Mouse (Mus musculus) hindbrain, embryonic 12.5 days (tissue): ENCODE data around the gene Usp21. TPM values are rescaled to one million over a fixed set of nuclear protein-coding genes. Genes with fewer than 3 reads are reported as not detected.
"Not testable (repeated sequence)": the region's sequence is repeated elsewhere in the genome, so short reads cannot be mapped to it uniquely, and the experiment has no call there.

ENCODE experiments used
- ATAC-seq: fragments of 200-750 bp; cut with Nextera tagmentation; 2 replicates; pipeline ENCODE4 v1.8.0; 2017; ENCODE audit warnings: moderate TSS enrichment; ENCODE audit not compliant: low FRiP score
- H3K27ac ChIP-seq: fragments of 300-500 bp; sonication (generic); 2 replicates; pipeline ENCODE4 v1.5.1; 2016; ENCODE audit warnings: mild to moderate bottlenecking
- H3K27me3 ChIP-seq: fragments of 300-500 bp; sonication (generic); 2 replicates; pipeline ENCODE4 v1.6.1; 2016; ENCODE audit warnings: mild to moderate bottlenecking
- H3K36me3 ChIP-seq: fragments of 300-500 bp; sonication (generic); 2 replicates; pipeline ENCODE4 v1.6.1; 2016; ENCODE audit warnings: mild to moderate bottlenecking
- H3K4me1 ChIP-seq: fragments of 300-500 bp; sonication (generic); 2 replicates; pipeline ENCODE4 v1.6.1; 2016
- H3K4me2 ChIP-seq: fragments of 300-500 bp; sonication (generic); replicated peaks from 2 replicates; pipeline ENCODE4 v1.6.1; 2016; ENCODE audit warnings: mild to moderate bottlenecking
- H3K4me3 ChIP-seq: fragments of 300-500 bp; sonication (generic); 2 replicates; pipeline ENCODE4 v1.5.1; 2016; ENCODE audit warnings: mild to moderate bottlenecking
- H3K9ac ChIP-seq: fragments of 300-500 bp; sonication (generic); 2 replicates; pipeline ENCODE4 v1.6.1; 2016; ENCODE audit warnings: mild to moderate bottlenecking, moderate library complexity
- H3K9me3 ChIP-seq: fragments of 300-500 bp; sonication (generic); replicated peaks from 2 replicates; pipeline ENCODE4 v1.6.1; 2016; ENCODE audit warnings: mild to moderate bottlenecking
- WGBS: fragments of 180-500 bp; shearing (Covaris S2); methylation state at CpG from one replicate; pipeline ENCODE4 v1.1.7; 2016; 5-methylcytosine and 5-hydroxymethylcytosine counted together
- polyA plus RNA-seq: library from polyadenylated mRNA; unstranded; fragments of >200 nt; fragmentation: Nextera tagmentation; extraction: Ambion mirVana; gene quantifications from 2 replicates; pipeline ENCODE4 v1.2.1, GENCODE M21; 2016

The Usp21 gene
- polyA plus RNA-seq, result 114 and 117 TPM in 2 replicates

DNA sequence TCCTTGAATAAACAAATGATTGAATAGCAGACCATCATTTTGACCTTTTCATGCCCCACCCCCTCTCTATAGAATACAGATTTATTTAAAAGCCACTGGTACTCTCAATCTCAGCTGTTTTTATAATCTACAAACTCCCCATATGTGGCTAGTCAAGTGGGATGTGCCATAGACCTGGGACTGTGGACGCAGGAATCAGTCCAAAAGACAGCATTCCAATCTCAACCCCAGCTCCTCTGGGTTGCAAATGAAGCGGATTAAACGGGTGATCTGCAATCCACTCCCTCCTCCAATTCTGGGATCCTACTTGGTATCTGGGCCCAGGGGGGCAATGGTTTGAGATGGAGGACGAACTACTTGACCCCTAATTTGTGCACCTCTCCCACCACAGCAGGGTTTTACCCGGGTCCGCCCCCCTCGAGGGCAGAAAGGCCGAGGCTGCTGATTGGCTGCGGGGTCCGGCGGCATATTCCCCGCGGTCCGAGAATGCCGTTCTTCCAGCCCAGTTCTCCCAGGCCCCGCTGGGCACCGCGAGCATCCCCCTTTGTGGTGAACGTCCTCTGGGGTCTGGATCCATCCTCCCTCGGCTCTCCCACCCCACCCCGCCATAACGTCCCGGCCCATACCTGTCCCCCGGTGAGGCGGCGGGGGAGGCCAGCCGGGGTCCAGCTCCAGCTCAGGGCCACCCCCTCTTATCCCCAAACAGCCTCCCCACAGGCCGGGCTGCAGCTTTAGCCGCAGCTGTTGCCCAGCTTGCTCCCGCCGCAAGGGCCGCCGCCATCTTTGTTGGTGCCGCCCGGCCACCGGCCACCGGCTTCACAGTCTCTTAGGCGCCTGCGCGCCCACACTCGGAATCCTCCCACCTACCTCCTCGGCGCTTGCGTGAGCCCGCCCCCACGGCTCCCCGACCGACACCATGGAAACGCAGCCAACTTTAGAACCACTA lies at the start of gene Usp21:
Gene Usp21 (minus strand): TSS at position 856 of the 946 bp plus-strand sequence.
- peak; percentile 95 for ATAC-seq

GRCm38 (mm10) chr1:171330216-171330560 lies 42.4 kb upstream of the Usp21 start:
- under 1% methylated on average over 4 of the region's 4 CpGs for WGBS
- Histone ChIP-seq H3K4me1 (peaks cover 37% of the 10 kb centered on the region), H3K9me3 (no peaks in the 10 kb centered on the region), H3K27ac (peak overlapping the region; percentile 99), H3K27me3 (no peaks in the 10 kb centered on the region), H3K4me3 (peak overlapping the region; percentile 77), H3K9ac (peak overlapping the region; percentile 91), H3K4me2 (peak overlapping the region; percentile 81), H3K36me3 (peaks cover 4% of the 10 kb centered on the region; the same call in 1 of the 2 replicates)
- ATAC-seq, result 0 out of 2 replicates have a peak, but pooled peaks have one; percentile 20

More for the DNA sequence above, at the start of gene Usp21:
- Histone ChIP-seq H3K4me1 (peaks cover 26% of the 10 kb centered on the region), H3K4me3 (peak within 1 kb of the TSS; percentile 64), H3K27me3 (no peaks in the 10 kb centered on the region), H3K9ac (peak within 1 kb of the TSS; percentile 80), H3K36me3 (peaks cover 50% of the 10 kb centered on the region), H3K4me2 (peak within 1 kb of the TSS; percentile 62), H3K27ac (peak within 1 kb of the TSS; percentile 96), H3K9me3 (no peaks in the 10 kb centered on the region)
- under 1% methylated on average over 42 of the region's 49 CpGs for WGBS

DNA sequence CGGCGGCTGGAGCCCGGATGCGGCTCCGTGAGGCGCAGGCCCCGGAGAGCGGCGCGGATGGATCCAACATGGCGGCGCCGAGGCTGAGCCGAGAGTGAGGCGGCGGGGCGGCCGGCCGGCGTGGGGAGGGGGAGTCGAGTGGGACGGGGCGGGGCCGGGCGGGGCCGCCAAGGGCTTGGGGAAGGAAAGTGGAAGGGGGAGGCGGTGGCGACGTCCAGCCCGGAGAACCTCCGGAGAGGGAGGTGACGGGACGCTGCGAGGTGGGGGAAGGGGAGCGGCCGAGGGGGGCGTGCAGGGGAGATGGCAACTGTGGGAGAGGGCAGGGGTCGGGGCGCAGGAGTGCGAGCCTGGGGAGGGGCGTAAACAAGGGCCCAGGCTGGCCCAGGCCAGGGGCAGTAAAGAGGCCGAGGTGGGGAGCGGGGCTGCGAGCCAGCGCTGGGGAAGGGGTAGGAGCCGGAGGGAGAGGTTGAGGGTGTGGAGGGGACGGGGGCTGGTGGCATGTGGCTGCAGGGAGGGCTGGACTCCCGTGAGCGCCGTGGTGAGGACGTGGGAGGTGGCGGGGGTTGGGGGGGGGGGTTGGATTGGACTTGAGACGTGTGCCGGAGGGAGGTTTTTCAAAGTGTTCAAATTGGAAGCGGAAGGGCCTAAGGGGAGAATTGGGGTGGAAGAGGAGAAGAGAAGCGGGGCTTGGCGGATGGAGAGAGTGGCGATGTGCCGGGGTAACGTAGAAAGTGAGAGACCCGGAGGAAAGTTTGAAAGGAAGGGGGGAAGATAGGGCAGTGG lies 41.8 kb upstream of the Usp21 start:
- 2% methylated on average over 44 of the region's 61 CpGs for WGBS
- peak overlapping the region; percentile 91 for H3K9ac ChIP-seq
- H3K36me3 ChIP-seq, result peaks cover 4% of the 10 kb centered on the region; the same call in 1 of the 2 replicates
- peaks cover 37% of the 10 kb centered on the region for H3K4me1 ChIP-seq
- H3K4me3 ChIP-seq, result peak overlapping the region; percentile 77
- peak overlapping the region; percentile 81 for H3K4me2 ChIP-seq
- no peaks in the 10 kb centered on the region for H3K9me3 ChIP-seq
- ATAC-seq, result peak; percentile 90
- H3K27ac ChIP-seq, result peak overlapping the region; percentile 99
- no peaks in the 10 kb centered on the region for H3K27me3 ChIP-seq

GRCm38 (mm10) chr1:171328839-171329432 lies 41.1 kb upstream of the Usp21 start, which contains the start of gene Dedd:
Gene Dedd, plus strand, starts transcription at chr1:171329145.
- Histone ChIP-seq H3K4me2 (peak within 1 kb of the TSS; percentile 81), H3K36me3 (peaks cover 4% of the 10 kb centered on the region; the same call in 1 of the 2 replicates), H3K27me3 (no peaks in the 10 kb centered on the region), H3K27ac (peak within 1 kb of the TSS; percentile 99), H3K9me3 (no peaks in the 10 kb centered on the region), H3K9ac (peak within 1 kb of the TSS; percentile 91), H3K4me3 (peak within 1 kb of the TSS; percentile 77), H3K4me1 (peaks cover 37% of the 10 kb centered on the region)
- ATAC-seq, result peak; percentile 96
- under 1% methylated on average over 38 of the region's 48 CpGs for WGBS

GRCm38 (mm10) chr1:171328244-171328643 lies 40.5 kb upstream of the Usp21 start:
- Histone ChIP-seq H3K9me3 (no peaks in the 10 kb centered on the region), H3K4me3 (peak overlapping the region; percentile 77), H3K9ac (peak overlapping the region; percentile 91), H3K4me2 (peak overlapping the region; percentile 81), H3K27me3 (no peaks in the 10 kb centered on the region), H3K4me1 (peaks cover 33% of the 10 kb centered on the region), H3K36me3 (no peaks in the 10 kb centered on the region), H3K27ac (peak overlapping the region; percentile 99)
- ATAC-seq, result no peak
- 37% methylated on average over 9 of the region's 9 CpGs for WGBS

DNA sequence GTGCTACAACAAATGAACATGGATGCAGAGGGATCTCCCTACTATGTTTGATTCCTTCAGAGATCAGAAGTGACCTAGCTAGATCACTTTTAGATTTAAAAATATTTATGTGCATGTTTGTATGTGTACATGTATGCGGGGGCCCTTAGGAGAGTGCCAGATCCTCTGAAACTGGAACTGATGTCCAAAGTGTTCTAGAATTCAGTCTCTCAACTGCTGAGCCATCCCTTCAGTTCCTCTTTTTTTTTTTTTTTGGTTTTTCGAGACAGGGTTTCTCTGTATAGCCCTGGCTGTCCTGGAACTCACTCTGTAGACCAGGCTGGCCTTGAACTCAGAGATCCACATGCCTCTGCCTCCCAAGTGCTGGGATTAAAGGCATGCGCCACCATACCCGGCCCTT lies 38.8 kb upstream of the Usp21 start:
- peaks cover 28% of the 10 kb centered on the region for H3K4me1 ChIP-seq
- not testable (repeated sequence) for H3K27me3 ChIP-seq, ATAC-seq, H3K9ac ChIP-seq, H3K9me3 ChIP-seq, H3K4me2 ChIP-seq, H3K27ac ChIP-seq, H3K4me3 ChIP-seq, H3K36me3 ChIP-seq
- 96% methylated on average over 4 of the region's 4 CpGs for WGBS

DNA sequence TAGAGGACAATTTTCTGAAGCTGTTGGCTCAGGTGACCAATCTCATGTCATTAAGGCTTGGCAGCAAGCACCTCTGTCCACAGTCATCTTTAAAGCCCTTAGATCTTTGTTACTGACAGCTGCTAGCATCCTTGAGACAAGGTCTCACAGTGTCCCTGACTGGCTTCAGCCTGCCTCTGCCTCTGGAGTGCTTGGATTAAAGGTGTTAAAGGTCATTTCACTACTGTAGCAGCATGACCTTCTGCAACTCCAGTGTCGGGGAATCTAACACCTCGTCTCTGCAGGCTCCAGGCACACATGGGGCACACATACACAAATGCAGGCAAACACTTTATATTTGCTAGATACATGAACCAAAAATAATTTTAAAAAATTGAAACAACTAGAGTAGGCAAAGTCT lies 37.8 kb upstream of the Usp21 start:
- peaks cover 19% of the 10 kb centered on the region for H3K4me1 ChIP-seq
- no peaks in the 10 kb centered on the region for H3K9me3 ChIP-seq
- H3K4me2 ChIP-seq, result no peak overlapping the region
- WGBS, result 78% methylated on average over 2 of the region's 2 CpGs
- H3K4me3 ChIP-seq, result no peak overlapping the region
- no peak overlapping the region for H3K9ac ChIP-seq
- H3K36me3 ChIP-seq, result no peaks in the 10 kb centered on the region
- no peaks in the 10 kb centered on the region for H3K27me3 ChIP-seq
- no peak for ATAC-seq
- H3K27ac ChIP-seq, result no peak overlapping the region

GRCm38 (mm10) chr1:171322012-171322411 lies 34.2 kb upstream of the Usp21 start:
- Histone ChIP-seq H3K27me3 (no peaks in the 10 kb centered on the region), H3K27ac (no peak overlapping the region), H3K9ac (no peak overlapping the region), H3K36me3 (no peaks in the 10 kb centered on the region), H3K4me2 (no peak overlapping the region), H3K9me3 (no peaks in the 10 kb centered on the region), H3K4me1 (no peaks in the 10 kb centered on the region; the same call in 1 of the 2 replicates), H3K4me3 (no peak overlapping the region)
- 0 out of 2 replicates have a peak, but pooled peaks have one; percentile 46 for ATAC-seq
- 74% methylated on average over 1 of the region's 1 CpGs for WGBS

DNA sequence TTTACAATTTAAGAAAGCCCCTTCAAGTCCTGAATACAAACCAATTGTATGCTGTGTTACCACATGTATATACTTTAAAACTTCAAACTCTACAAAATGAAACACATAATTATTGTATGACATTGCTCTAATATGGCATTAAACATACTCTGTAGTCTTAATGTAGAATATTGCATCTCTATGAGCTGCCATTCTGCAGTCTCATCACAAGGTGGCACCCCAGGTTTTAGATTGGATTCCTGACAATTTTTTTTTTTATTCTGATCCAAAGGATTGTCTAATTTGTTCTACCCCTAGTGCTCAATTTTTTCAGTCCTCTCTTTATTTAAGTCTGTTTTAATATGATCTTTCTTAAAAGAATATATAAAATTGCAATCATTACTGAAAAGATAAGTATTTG lies 33.6 kb upstream of the Usp21 start:
- Histone ChIP-seq H3K4me1 (no peaks in the 10 kb centered on the region), H3K4me3 (no peak overlapping the region), H3K9me3 (no peaks in the 10 kb centered on the region), H3K27me3 (no peaks in the 10 kb centered on the region), H3K9ac (no peak overlapping the region), H3K4me2 (no peak overlapping the region), H3K36me3 (no peaks in the 10 kb centered on the region), H3K27ac (no peak overlapping the region)
- no peak for ATAC-seq

DNA sequence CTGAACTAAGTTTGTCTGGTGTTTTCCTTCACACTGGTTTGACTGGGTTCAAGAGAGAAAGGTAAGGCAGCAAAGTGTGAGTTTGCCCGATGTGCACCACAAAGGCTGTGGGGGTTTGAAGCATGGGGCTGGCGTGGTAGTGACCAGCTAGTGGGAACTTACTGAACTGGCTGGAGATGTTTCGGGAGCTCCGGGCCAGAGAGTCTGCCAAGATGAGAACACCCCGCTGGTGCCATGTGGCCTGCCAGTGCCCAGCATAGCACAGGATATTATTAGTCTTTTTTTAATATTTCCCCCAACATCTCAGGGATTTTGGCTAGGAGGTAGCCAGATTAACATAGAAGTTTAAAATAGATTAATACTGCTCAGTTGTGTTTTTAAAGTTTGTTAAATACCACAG lies 32.4 kb upstream of the Usp21 start:
- no peak overlapping the region for H3K4me3 ChIP-seq
- H3K9me3 ChIP-seq, result no peaks in the 10 kb centered on the region
- WGBS, result 17% methylated on average over 5 of the region's 5 CpGs
- H3K4me2 ChIP-seq, result no peak overlapping the region; the same call in 1 of the 2 replicates
- no peaks in the 10 kb centered on the region for H3K27me3 ChIP-seq
- H3K4me1 ChIP-seq, result no peaks in the 10 kb centered on the region
- no peak for ATAC-seq
- H3K27ac ChIP-seq, result no peak overlapping the region
- H3K9ac ChIP-seq, result 0 out of 2 replicates have a peak overlapping the region, but pooled peaks have one; percentile 18
- H3K36me3 ChIP-seq, result no peaks in the 10 kb centered on the region

DNA sequence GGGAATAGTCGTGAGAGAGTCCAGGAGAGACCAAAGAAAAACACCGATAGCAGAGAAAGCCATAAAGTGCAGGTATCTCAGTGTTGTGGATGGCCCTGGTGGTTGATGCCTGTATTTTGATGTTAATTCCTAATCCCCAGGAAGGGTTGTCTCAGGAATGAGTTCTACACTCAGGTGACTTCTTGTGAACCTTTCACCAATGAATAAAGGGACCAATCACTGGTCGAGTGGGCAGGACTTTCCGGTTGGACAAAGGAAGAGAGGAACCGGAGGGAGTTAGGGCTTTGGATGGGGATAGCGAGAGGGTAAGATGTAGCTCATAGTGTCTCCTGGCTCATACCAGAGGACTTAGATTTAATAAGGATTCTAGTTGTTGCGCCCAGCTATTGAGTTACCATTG lies 32.0 kb upstream of the Usp21 start:
- H3K4me3 ChIP-seq, result no peak overlapping the region
- no peaks in the 10 kb centered on the region for H3K4me1 ChIP-seq
- H3K9ac ChIP-seq, result 0 out of 2 replicates have a peak overlapping the region, but pooled peaks have one; percentile 18
- no peak for ATAC-seq
- H3K27ac ChIP-seq, result no peak overlapping the region
- no peaks in the 10 kb centered on the region for H3K27me3 ChIP-seq
- H3K36me3 ChIP-seq, result no peaks in the 10 kb centered on the region
- 16% methylated on average over 7 of the region's 7 CpGs for WGBS
- no peak overlapping the region; the same call in 1 of the 2 replicates for H3K4me2 ChIP-seq
- no peaks in the 10 kb centered on the region for H3K9me3 ChIP-seq

GRCm38 (mm10) chr1:171309321-171309720 lies 21.5 kb upstream of the Usp21 start:
- Histone ChIP-seq H3K4me1 (no peaks in the 10 kb centered on the region), H3K27me3 (0 out of 2 replicates have a peak, but pooled peaks cover 5% of the 10 kb centered on the region), H3K9ac (no peak overlapping the region), H3K9me3 (no peaks in the 10 kb centered on the region), H3K27ac (no peak overlapping the region), H3K4me3 (no peak overlapping the region), H3K4me2 (no peak overlapping the region), H3K36me3 (no peaks in the 10 kb centered on the region)
- WGBS, result 72% methylated on average over 2 of the region's 2 CpGs
- ATAC-seq, result no peak
